ENCODE assay signal across 8 mouse cellular contexts in genomic region chr12:17690564-17691281, GRCm38 (mm10). TPM values are rescaled to one million over a fixed set of nuclear protein-coding genes. Genes with fewer than 3 reads are reported as not detected.
A peak's percentile ranks its signal among the peaks of the same experiment; 100 is the strongest.
DNase-seq lines count a peak whose midpoint lies in the region; ATAC-seq and TF ChIP-seq lines count a peak whose summit lies in the region.

Gene Hpcal1, plus strand, starts transcription at chr12:17690856.

- H3K4me3 ChIP-seq in ES-E14 (ENCODE audit: insufficient read depth in 1 of 2, low read depth in 1 of 2, low read length in 2 of 2, poor library complexity in 1 of 2, severe bottlenecking in 1 of 2): peak within 1 kb of the TSS; percentile 82 to 89
- peak within 1 kb of the TSS; percentile 75 for H3K4me3 ChIP-seq in forebrain, embryonic 16.5 days (replicated peaks; ENCODE audit: low read length)
- H3K4me3 ChIP-seq in neural tube, embryonic 14.5 days (ENCODE audit: low read depth, low read length): peak within 1 kb of the TSS; percentile 75
- H3K4me3 ChIP-seq in testis, adult 2 months (ENCODE audit: control insufficient read depth, low read depth, low read length): peak within 1 kb of the TSS; percentile 85

- DNase-seq in ES-E14 (ENCODE audit: low read depth, low spot score): peak; percentile 75
- peak; percentile 97 for DNase-seq in cerebellum, adult 18-20 months
- peak; percentile 89 for DNase-seq in heart, postnatal 25 days (ENCODE audit: low spot score)
- DNase-seq in layer of hippocampus, adult 18-20 months (ENCODE audit: low spot score in 2 of 2): peak; percentile 83 to 91
- DNase-seq in lung, adult 18-20 months: peak; percentile 94 to 95

- no peaks in the 10 kb centered on the region for H3K36me3 ChIP-seq in ES-E14 (ENCODE audit: control insufficient read depth, insufficient read depth, low read length, poor library complexity, severe bottlenecking)
- no peaks in the 10 kb centered on the region for H3K36me3 ChIP-seq in forebrain, embryonic 16.5 days (ENCODE audit: control insufficient read depth, insufficient read depth)
- no peaks in the 10 kb centered on the region for H3K36me3 ChIP-seq in neural tube, embryonic 14.5 days (ENCODE audit: control insufficient read depth, insufficient read depth, low read length)
- H3K36me3 ChIP-seq in testis, adult 2 months (ENCODE audit: control insufficient read depth, insufficient read depth, low read length): no peaks in the 10 kb centered on the region

- H3K4me1 ChIP-seq in ES-E14 (ENCODE audit: control insufficient read depth in 2 of 2, insufficient read depth in 2 of 2, low read length in 2 of 2, poor library complexity in 1 of 2): no peaks in the 10 kb centered on the region; a peak in 1 of 4 replicates
- H3K4me1 ChIP-seq in forebrain, embryonic 16.5 days (replicated peaks; ENCODE audit: control insufficient read depth, insufficient read depth, low read length): peaks cover 18% of the 10 kb centered on the region
- H3K4me1 ChIP-seq in neural tube, embryonic 14.5 days (ENCODE audit: control insufficient read depth, insufficient read depth, low read length): peaks cover 16% of the 10 kb centered on the region
- H3K4me1 ChIP-seq in testis, adult 2 months (ENCODE audit: control insufficient read depth, insufficient read depth, low read length): peaks cover 8% of the 10 kb centered on the region

- no peak within 1 kb of the TSS for H3K27ac ChIP-seq in ES-E14 (ENCODE audit: insufficient read depth, low read depth, low read length, poor library complexity, severe bottlenecking)
- no peak within 1 kb of the TSS for H3K27ac ChIP-seq in forebrain, embryonic 16.5 days (ENCODE audit: low read length)
- H3K27ac ChIP-seq in neural tube, embryonic 14.5 days (ENCODE audit: low read depth, low read length): no peak within 1 kb of the TSS; the same call in 1 of the 2 replicates
- no peak within 1 kb of the TSS for H3K27ac ChIP-seq in testis, adult 2 months (ENCODE audit: control insufficient read depth, insufficient read depth, low read depth, low read length)

- intact Hi-C loops in heart, postnatal 25 days (cut with DNase I): loop anchor here (2.0 to 5.0 kb wide), 3 partner anchors 37 to 80 kb away; no protein-coding TSS in a partner anchor

- peak within 1 kb of the TSS; percentile 69 for H3K9ac ChIP-seq in ES-E14 (ENCODE audit: insufficient read depth, low read depth, low read length, poor library complexity, severe bottlenecking)
- H3K9ac ChIP-seq in forebrain, embryonic 16.5 days (replicated peaks; ENCODE audit: low read depth, low read length): peak within 1 kb of the TSS; percentile 64
- peak within 1 kb of the TSS; percentile 68 for H3K9ac ChIP-seq in neural tube, embryonic 14.5 days (replicated peaks; ENCODE audit: low read depth, low read length)

- no peaks in the 10 kb centered on the region for H3K27me3 ChIP-seq in forebrain, embryonic 16.5 days (replicated peaks; ENCODE audit: control insufficient read depth, insufficient read depth, low read length)
- no peaks in the 10 kb centered on the region for H3K27me3 ChIP-seq in neural tube, embryonic 14.5 days (ENCODE audit: control insufficient read depth, insufficient read depth, low read length)
- no peaks in the 10 kb centered on the region for H3K27me3 ChIP-seq in testis, adult 2 months (ENCODE audit: control insufficient read depth, insufficient read depth, low read length)

- no peaks in the 10 kb centered on the region for H3K9me3 ChIP-seq in ES-E14 (ENCODE audit: control insufficient read depth, insufficient read depth, low read depth, low read length)
- no peaks in the 10 kb centered on the region for H3K9me3 ChIP-seq in forebrain, embryonic 16.5 days (ENCODE audit: control insufficient read depth, low read length)
- H3K9me3 ChIP-seq in neural tube, embryonic 14.5 days (ENCODE audit: control insufficient read depth, low read length): no peaks in the 10 kb centered on the region

- peak within 1 kb of the TSS; percentile 92 for H3K4me2 ChIP-seq in forebrain, embryonic 16.5 days (ENCODE audit: low read length)
- H3K4me2 ChIP-seq in neural tube, embryonic 14.5 days (ENCODE audit: low read depth, low read length): peak within 1 kb of the TSS; percentile 97

- ATAC-seq in forebrain, embryonic 16.5 days: peak; percentile 86
- peak; percentile 90 for ATAC-seq in neural tube, embryonic 14.5 days (ENCODE audit: low read depth)

- in situ Hi-C loops in ES-E14 (cut with MboI; ENCODE audit: low sequenced_read_pairs in 2 of 2, unreplicated experiment in 2 of 2): no loop called here

- no peak for TF ChIP-seq POLR2A in testis, adult 2 months (IDR thresholded peaks at IDR 0.05; ENCODE audit: control insufficient read depth, low read depth, low read length)

- under 1% methylated on average over 69 of the region's 72 CpGs for WGBS in forebrain, embryonic 16.5 days
- WGBS in neural tube, embryonic 14.5 days: under 1% methylated on average over 66 of the region's 72 CpGs

- no peak for TF ChIP-seq CTCF in testis, adult 2 months (IDR thresholded peaks at IDR 0.05; ENCODE audit: control insufficient read depth, insufficient read depth, insufficient replicate concordance, low read depth, low read length)

TF ChIP-seq in ES-E14, 5 proteins besides CTCF, POLR2A, EP300 and RAD21:
- TF ChIP-seq ZNF384 (IDR thresholded peaks at IDR 0.05; ENCODE audit: low read depth, low read length): no peak
- no peak for TF ChIP-seq HCFC1 (IDR thresholded peaks at IDR 0.05; ENCODE audit: borderline replicate concordance, insufficient read depth, low read length)
- no peak for TF ChIP-seq CHD2 (IDR thresholded peaks at IDR 0.05; ENCODE audit: low read depth, low read length)
- TF ChIP-seq ZC3H11A (IDR thresholded peaks at IDR 0.05; ENCODE audit: borderline replicate concordance, low read depth, low read length): no peak
- TF ChIP-seq MAFK (IDR thresholded peaks at IDR 0.05; ENCODE audit: insufficient read depth, low read depth, low read length): no peak

RNA-seq across cellular contexts. Expression of gene Hpcal1, which starts in this region (rescaled TPM):
- 20.7 and 23.5 TPM in 2 replicates for total RNA-seq in ES-E14 (2012; rRNA removed)
- 34.6 and 47.1 TPM in 2 replicates for polyA plus RNA-seq in forebrain, embryonic 16.5 days (2015; fragmentation: Nextera tagmentation; extraction: Ambion mirVana)
- total RNA-seq in heart, postnatal 25 days (2021): 10 to 100 TPM; 15.3 to 20.8 TPM
- 10 to 100 TPM; 68.1 to 78.0 TPM for total RNA-seq in layer of hippocampus, adult 18-20 months (2021)
- polyA plus RNA-seq in neural tube, embryonic 14.5 days (2014; fragmentation: Nextera tagmentation; extraction: Ambion mirVana): 115 and 135 TPM in 2 replicates
- polyA plus RNA-seq in testis, adult 2 months (2012; rRNA removed): 15.1 and 16.1 TPM in 2 replicates
